Mouse (Mus musculus): ENCODE measurements around the gene Map2k2. TPM values are rescaled to one million over a fixed set of nuclear protein-coding genes. Genes with fewer than 3 reads are reported as not detected.
"Not testable (repeated sequence)": the region's sequence is repeated elsewhere in the genome, so short reads cannot be mapped to it uniquely, and the experiment has no call there.

The Map2k2 gene
- total RNA-seq, 1 experiment from 2014 or later, result 96.6 TPM

GRCm38 (mm10) chr10:81168087-81168431 lies 62.3 kb downstream of the Map2k2 start:
- no peak for ATAC-seq (ENCODE audit: extremely low read depth, insufficient number of reproducible peaks, low FRiP score, poor library complexity, severe bottlenecking)

- ATAC-seq (ENCODE audit: extremely low read depth, insufficient number of reproducible peaks, low FRiP score, poor library complexity, severe bottlenecking), result peak; percentile 40; the same call in 1 of the 2 replicates
Observed at GRCm38 (mm10) chr10:81168521-81169244, 63.0 kb downstream of the Map2k2 start.

- peak; percentile 24 for ATAC-seq (ENCODE audit: extremely low read depth, insufficient number of reproducible peaks, low FRiP score, poor library complexity, severe bottlenecking)
Observed at GRCm38 (mm10) chr10:81169411-81169900, 63.7 kb downstream of the Map2k2 start.

GRCm38 (mm10) chr10:81173132-81173531 lies 67.4 kb downstream of the Map2k2 start:
- ATAC-seq (ENCODE audit: extremely low read depth, insufficient number of reproducible peaks, low FRiP score, poor library complexity, severe bottlenecking), result peak; percentile 20; the same call in 1 of the 2 replicates

GRCm38 (mm10) chr10:81174617-81175344 lies 69.1 kb downstream of the Map2k2 start:
- peak; percentile 66 for ATAC-seq (ENCODE audit: extremely low read depth, insufficient number of reproducible peaks, low FRiP score, poor library complexity, severe bottlenecking)

GRCm38 (mm10) chr10:81175345-81175701 lies 69.6 kb downstream of the Map2k2 start:
- ATAC-seq (ENCODE audit: extremely low read depth, insufficient number of reproducible peaks, low FRiP score, poor library complexity, severe bottlenecking), result not testable (repeated sequence)

- no peak for ATAC-seq (ENCODE audit: extremely low read depth, insufficient number of reproducible peaks, low FRiP score, poor library complexity, severe bottlenecking)
Observed at GRCm38 (mm10) chr10:81175936-81176465, 70.3 kb downstream of the Map2k2 start.

- ATAC-seq (ENCODE audit: extremely low read depth, insufficient number of reproducible peaks, low FRiP score, poor library complexity, severe bottlenecking), result peak; percentile 43
Observed at GRCm38 (mm10) chr10:81176466-81177271, 71.0 kb downstream of the Map2k2 start, which contains the start of gene Eef2. Gene Eef2 (plus strand): TSS chr10:81176631.

GRCm38 (mm10) chr10:81177491-81177925 lies 71.8 kb downstream of the Map2k2 start:
- no peak for ATAC-seq (ENCODE audit: extremely low read depth, insufficient number of reproducible peaks, low FRiP score, poor library complexity, severe bottlenecking)

GRCm38 (mm10) chr10:81177958-81178712 lies 72.4 kb downstream of the Map2k2 start:
- ATAC-seq (ENCODE audit: extremely low read depth, insufficient number of reproducible peaks, low FRiP score, poor library complexity, severe bottlenecking), result no peak

- no peak for ATAC-seq (ENCODE audit: extremely low read depth, insufficient number of reproducible peaks, low FRiP score, poor library complexity, severe bottlenecking)
Observed at GRCm38 (mm10) chr10:81178927-81179326, 73.2 kb downstream of the Map2k2 start.

- no peak for ATAC-seq (ENCODE audit: extremely low read depth, insufficient number of reproducible peaks, low FRiP score, poor library complexity, severe bottlenecking)
Observed at GRCm38 (mm10) chr10:81179451-81180342, 74.0 kb downstream of the Map2k2 start.

GRCm38 (mm10) chr10:81180946-81181345 lies 75.2 kb downstream of the Map2k2 start:
- ATAC-seq (ENCODE audit: extremely low read depth, insufficient number of reproducible peaks, low FRiP score, poor library complexity, severe bottlenecking), result no peak

GRCm38 (mm10) chr10:81181860-81182259 lies 76.1 kb downstream of the Map2k2 start:
- ATAC-seq (ENCODE audit: extremely low read depth, insufficient number of reproducible peaks, low FRiP score, poor library complexity, severe bottlenecking), result not testable (repeated sequence)

GRCm38 (mm10) chr10:81182336-81183333 lies 76.9 kb downstream of the Map2k2 start, which contains the start of gene Dapk3:
Gene Dapk3 (plus strand): TSS chr10:81183005.
- ATAC-seq (ENCODE audit: extremely low read depth, insufficient number of reproducible peaks, low FRiP score, poor library complexity, severe bottlenecking), result peak; percentile 87
